Mouse (Mus musculus) lung, adult 2 months (tissue): ENCODE measurements around the gene Efs. TPM values are rescaled to one million over a fixed set of nuclear protein-coding genes. Genes with fewer than 3 reads are reported as not detected.
"Not testable (repeated sequence)": the region's sequence is repeated elsewhere in the genome, so short reads cannot be mapped to it uniquely, and the experiment has no call there.

Source experiments
- DNase-seq: peaks from one replicate; pipeline ENCODE4 v3.0.0; 2022
- H3K4me1 ChIP-seq: fragments of 200-500 bp; 2 replicates; pipeline ENCODE4 v1.6.1; 2011; ENCODE audit warnings: low read length; ENCODE audit not compliant: control insufficient read depth, insufficient read depth
- H3K4me3 ChIP-seq: fragments of 200-500 bp; replicated peaks from 2 replicates; pipeline ENCODE3; 2011; ENCODE audit warnings: low read depth, mild to moderate bottlenecking, control low read depth, low read length; ENCODE audit errors: extremely low read depth
- CTCF ChIP-seq: fragments of 200-500 bp; IDR thresholded peaks from 2 replicates; pipeline ENCODE4 v1.5.1; 2011; ENCODE audit warnings: mild to moderate bottlenecking, low read length, control low read depth; ENCODE audit not compliant: insufficient read depth
- POLR2A ChIP-seq: fragments of 200-500 bp; IDR thresholded peaks from 2 replicates; pipeline ENCODE4 v1.6.1; 2011; ENCODE audit warnings: low read depth, mild to moderate bottlenecking, control low read depth, low read length, borderline replicate concordance; ENCODE audit errors: extremely low read depth
- WGBS: fragments of 180-500 bp; shearing (Covaris S2); methylation state at CpG from one replicate; pipeline ENCODE4 v1.1.7; 2018; 5-methylcytosine and 5-hydroxymethylcytosine counted together
- polyA plus RNA-seq: library from polyadenylated mRNA; depleted of rRNA; stranded (reverse); fragments of >200 nt; gene quantifications from 2 replicates; pipeline ENCODE4 v1.2.3, GENCODE M21; 2012

The Efs gene
- polyA plus RNA-seq, 1 experiment = 16.3 TPM

GRCm38 (mm10) chr14:54950493-54950892 is 24.6 kb upstream of the Efs start:
- H3K4me1 ChIP-seq = no peaks in the 10 kb centered on the region
- 55% methylated on average over 12 of the region's 12 CpGs for WGBS
- TF ChIP-seq CTCF (no peak), POLR2A (no peak)
- DNase-seq = no peak
- H3K4me3 ChIP-seq = no peak overlapping the region

DNA sequence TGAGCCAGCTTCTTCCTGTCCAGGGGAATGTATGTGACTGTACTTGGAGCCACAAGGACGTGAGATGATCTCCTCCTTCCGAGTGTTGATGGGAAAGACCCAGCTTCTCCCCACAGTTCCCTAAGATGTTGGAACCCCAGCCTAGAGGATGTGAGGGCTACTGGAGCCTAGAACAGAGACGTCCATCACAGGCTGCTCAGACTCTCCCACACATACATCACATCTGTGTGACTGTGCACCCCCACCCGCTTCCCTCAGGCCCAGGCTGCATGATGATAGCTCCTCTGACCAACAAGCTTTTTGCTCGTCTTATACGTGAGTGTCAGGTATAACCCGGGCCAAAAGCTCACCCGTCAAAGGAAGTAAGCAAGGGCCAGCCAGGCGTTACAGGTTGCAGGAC is 22.9 kb upstream of the Efs start:
- Histone ChIP-seq H3K4me3 (no peak overlapping the region), H3K4me1 (no peaks in the 10 kb centered on the region)
- WGBS = 81% methylated on average over 9 of the region's 9 CpGs
- DNase-seq = no peak
- TF ChIP-seq POLR2A (no peak), CTCF (no peak)

GRCm38 (mm10) chr14:54947008-54947407 is 21.1 kb upstream of the Efs start:
- DNase-seq, H3K4me1 ChIP-seq, H3K4me3 ChIP-seq: not testable (repeated sequence)
- WGBS = 91% methylated on average over 11 of the region's 11 CpGs

GRCm38 (mm10) chr14:54945975-54946704 is 20.2 kb upstream of the Efs start:
- no peaks in the 10 kb centered on the region for H3K4me1 ChIP-seq
- no peak for DNase-seq
- WGBS = 76% methylated on average over 19 of the region's 19 CpGs
- no peak for TF ChIP-seq CTCF
- TF ChIP-seq POLR2A = no peak
- H3K4me3 ChIP-seq = no peak overlapping the region

GRCm38 (mm10) chr14:54944939-54945338 is 19.0 kb upstream of the Efs start:
- Histone ChIP-seq H3K4me3 (no peak overlapping the region), H3K4me1 (no peaks in the 10 kb centered on the region)
- no peak for TF ChIP-seq CTCF
- no peak for TF ChIP-seq POLR2A
- DNase-seq = no peak
- 80% methylated on average over 2 of the region's 2 CpGs for WGBS

- Histone ChIP-seq H3K4me3 (no peak overlapping the region), H3K4me1 (no peaks in the 10 kb centered on the region)
- 94% methylated on average over 7 of the region's 7 CpGs for WGBS
- DNase-seq = no peak
- TF ChIP-seq CTCF = no peak
- no peak for TF ChIP-seq POLR2A
These were observed 18.0 kb upstream of the Efs start for GRCm38 (mm10) chr14:54943971-54944370.

DNA sequence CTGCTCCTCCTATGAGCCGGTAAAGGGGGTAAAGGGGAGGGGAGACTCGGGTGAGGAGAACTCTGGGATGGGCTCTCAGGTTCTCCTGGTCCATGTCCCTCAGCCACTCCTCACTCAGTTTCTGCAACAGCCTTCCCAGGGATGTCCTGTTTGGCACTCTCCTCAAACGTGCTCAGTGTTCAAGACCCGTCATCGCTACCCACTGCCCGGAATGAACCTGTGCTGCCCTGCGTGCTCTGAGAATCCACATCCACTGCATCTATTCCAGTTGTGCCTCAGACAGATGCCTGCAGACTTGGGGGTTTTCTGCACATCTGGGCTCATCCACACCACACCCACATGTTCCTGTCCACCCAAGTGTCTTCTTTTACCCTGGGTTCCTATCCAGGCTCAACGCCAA is 16.6 kb upstream of the Efs start:
- WGBS = 86% methylated on average over 8 of the region's 8 CpGs
- Histone ChIP-seq H3K4me3 (no peak overlapping the region), H3K4me1 (no peaks in the 10 kb centered on the region)
- no peak for DNase-seq
- TF ChIP-seq CTCF (no peak), POLR2A (no peak)

DNA sequence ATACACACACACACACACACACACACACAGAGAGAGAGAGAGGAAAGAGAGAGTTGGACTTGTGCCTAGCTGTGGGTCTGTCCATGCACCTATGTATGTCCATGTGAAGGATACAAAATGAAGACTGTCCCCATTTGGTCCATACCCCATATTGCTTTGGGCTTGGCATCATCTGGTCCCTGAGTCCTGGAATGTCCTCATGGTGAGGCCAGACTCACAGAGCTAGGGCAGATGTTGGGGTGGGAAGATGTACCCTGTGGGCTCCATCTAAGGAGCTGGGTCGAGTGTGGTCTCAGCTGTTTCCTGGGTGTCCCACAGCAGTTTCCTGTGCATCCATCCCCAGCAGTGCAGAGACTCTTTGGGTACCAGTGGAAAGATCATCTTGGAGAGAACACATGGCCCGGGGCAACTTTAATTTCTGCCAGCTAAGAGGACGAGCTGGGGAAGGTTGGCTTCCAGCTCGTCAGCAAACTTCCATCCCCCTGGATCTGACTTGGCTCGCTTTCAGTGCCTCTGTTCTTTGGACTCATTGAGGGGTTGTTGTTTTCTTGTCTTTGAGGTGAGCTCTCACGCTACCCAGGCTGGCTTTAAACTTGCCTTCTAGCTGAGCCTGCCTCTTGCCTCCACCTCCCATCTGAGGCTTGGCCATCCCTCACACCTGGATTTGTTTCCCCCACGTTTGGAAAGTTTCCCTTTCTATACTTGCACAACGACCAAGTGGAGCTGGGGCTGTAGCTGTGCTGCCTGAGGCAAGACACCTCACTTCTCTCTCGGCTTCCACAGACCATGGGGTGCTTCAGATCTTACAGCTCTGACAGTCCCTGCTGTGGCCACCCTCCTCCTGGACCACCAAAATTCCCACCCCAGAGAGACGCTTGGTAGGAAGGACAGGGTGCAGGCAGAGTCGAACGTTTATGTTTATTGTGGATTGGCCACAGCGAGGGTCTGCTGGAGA is 15.4 kb upstream of the Efs start:
- Histone ChIP-seq H3K4me3 (no peak overlapping the region), H3K4me1 (no peaks in the 10 kb centered on the region)
- WGBS = 56% methylated on average over 13 of the region's 13 CpGs
- no peak for DNase-seq
- no peak for TF ChIP-seq POLR2A
- no peak for TF ChIP-seq CTCF

- Histone ChIP-seq H3K4me3 (no peak overlapping the region), H3K4me1 (no peaks in the 10 kb centered on the region)
- no peak for DNase-seq
- 58% methylated on average over 3 of the region's 3 CpGs for WGBS
- TF ChIP-seq CTCF = no peak
- no peak for TF ChIP-seq POLR2A
These were observed 14.2 kb upstream of the Efs start for GRCm38 (mm10) chr14:54940176-54940530.
